9 mouse cellular contexts compared by ENCODE assay signal in the genomic region with DNA sequence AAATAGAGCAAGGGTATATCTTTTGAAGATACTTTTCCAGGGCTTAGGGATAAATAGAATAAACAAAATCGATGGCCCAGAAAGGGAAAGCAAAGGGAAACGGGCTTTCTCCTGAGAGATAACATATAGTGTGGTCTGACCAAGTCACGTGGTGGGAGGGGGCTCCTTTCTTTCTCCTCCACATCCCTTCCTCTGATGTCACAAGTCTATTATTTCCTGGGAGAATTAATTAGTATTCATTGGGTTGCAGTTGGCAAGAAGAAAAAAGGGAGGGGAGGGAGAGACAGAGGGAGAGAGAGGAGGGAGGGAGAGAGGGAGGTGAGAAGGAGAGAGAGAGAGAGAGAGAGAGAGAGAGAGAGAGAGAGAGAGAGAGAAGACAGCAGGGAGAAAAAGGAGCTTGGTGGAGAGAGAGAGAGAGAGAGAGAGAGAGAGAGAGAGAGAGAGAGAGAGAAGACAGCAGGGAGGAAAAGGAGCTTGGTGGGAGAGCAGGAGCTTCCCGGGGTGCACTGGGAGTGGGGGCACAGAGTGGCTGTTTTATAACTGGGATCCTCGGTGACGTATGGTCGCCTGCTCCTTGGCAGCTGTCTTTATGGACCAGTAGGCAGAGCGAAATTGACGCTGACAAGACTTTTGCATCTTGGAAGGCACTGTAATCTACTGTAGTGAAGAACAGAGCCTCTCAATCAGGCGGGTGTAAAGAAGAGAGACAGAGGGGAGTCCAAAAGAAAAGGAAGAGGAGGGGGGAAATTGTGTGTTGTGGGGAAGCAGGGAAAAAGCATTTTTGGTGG.
DNase-seq lines count a peak whose midpoint lies in the region; ATAC-seq and TF ChIP-seq lines count a peak whose summit lies in the region.
"Had no signal": no experiment of that assay in that cellular context is flagged by ENCODE, and none has a peak within 500 bp of the region (broad histone marks: within the 10 kb centered on the region; RNA-seq: fewer than 3 reads in every experiment).

No protein-coding gene starts in this region.

- TF ChIP-seq CTCF in kidney, adult 2 months (conservative IDR thresholded peaks at IDR 0.05; ENCODE audit: insufficient read depth, insufficient read length, low read depth, low read length) = no peak

- peak; percentile 1 for DNase-seq in kidney, postnatal 14 days
- DNase-seq in kidney, adult 2 months = no peak
- peak; percentile 52 to 58 for DNase-seq in cerebellum, postnatal 36 days
- peak; percentile 55 for DNase-seq in hindbrain, embryonic 10.5 days (ENCODE audit: low spot score)
- DNase-seq in right cerebral cortex, postnatal 25 days = peak; percentile 51
- DNase-seq in adrenal gland, adult (ENCODE audit: inconsistent age in 2 of 2, low spot score in 1 of 2) = no peak
- DNase-seq in adrenal gland, postnatal 14 days = no peak

- H3K4me1 ChIP-seq in kidney, adult 2 months (ENCODE audit: control insufficient read depth, insufficient read depth, low read length) = no peaks in the 10 kb centered on the region
- 0 out of 2 replicates have a peak, but pooled peaks cover 3% of the 10 kb centered on the region for H3K4me1 ChIP-seq in hindbrain, embryonic 10.5 days (replicated peaks)
- H3K4me1 ChIP-seq in limb, embryonic 13.5 days = no peaks in the 10 kb centered on the region

- H3K9ac ChIP-seq in limb, embryonic 13.5 days = no peak overlapping the region

- ATAC-seq in limb, embryonic 13.5 days (ENCODE audit: low FRiP score, low read depth) = no peak

- H3K27ac ChIP-seq in kidney, adult 2 months (ENCODE audit: insufficient read depth, low read depth, low read length) = no peak overlapping the region
- H3K27ac ChIP-seq in hindbrain, embryonic 10.5 days = peak overlapping the region; percentile 86
- no peak overlapping the region for H3K27ac ChIP-seq in limb, embryonic 13.5 days

- no peak overlapping the region for H3K4me3 ChIP-seq in kidney, adult 2 months (ENCODE audit: insufficient read depth, low read depth, low read length)
- H3K4me3 ChIP-seq in hindbrain, embryonic 10.5 days = peak overlapping the region; percentile 50
- H3K4me3 ChIP-seq in limb, embryonic 13.5 days = peak overlapping the region; percentile 10; the same call in 1 of the 2 replicates

- 15% methylated on average over 9 of the region's 10 CpGs for WGBS in kidney, adult 2 months
- 28% methylated on average over 10 of the region's 10 CpGs for WGBS in hindbrain, embryonic 10.5 days
- WGBS in limb, embryonic 13.5 days = 31% methylated on average over 10 of the region's 10 CpGs

- TF ChIP-seq POLR2A in kidney, adult 2 months (IDR thresholded peaks at IDR 0.05; ENCODE audit: low read depth, low read length) = no peak

- H3K9me3 ChIP-seq in hindbrain, embryonic 10.5 days = no peaks in the 10 kb centered on the region
- no peaks in the 10 kb centered on the region for H3K9me3 ChIP-seq in limb, embryonic 13.5 days
- H3K9me3 ChIP-seq: G1E had no signal

- peak overlapping the region; percentile 46 for H3K4me2 ChIP-seq in limb, embryonic 13.5 days (replicated peaks)

- H3K36me3 ChIP-seq in kidney, adult 2 months (ENCODE audit: control insufficient read depth, insufficient read depth, low read length) = no peaks in the 10 kb centered on the region
- H3K36me3 ChIP-seq in hindbrain, embryonic 10.5 days = no peaks in the 10 kb centered on the region
- no peaks in the 10 kb centered on the region for H3K36me3 ChIP-seq in limb, embryonic 13.5 days
- H3K36me3 ChIP-seq: G1E had no signal

- H3K27me3 ChIP-seq in kidney, adult 2 months (replicated peaks; ENCODE audit: control insufficient read depth, insufficient read depth, low read length) = no peaks in the 10 kb centered on the region
- H3K27me3 ChIP-seq in hindbrain, embryonic 10.5 days (ENCODE audit: insufficient read depth, poor library complexity, severe bottlenecking) = peaks cover 42% of the 10 kb centered on the region
- peaks cover 15% of the 10 kb centered on the region; the same call in 1 of the 2 replicates for H3K27me3 ChIP-seq in limb, embryonic 13.5 days

Comparison
In these comparisons a context has a peak if more than half of its experiments do, and no peak if none do; other contexts are left out.
1. DNase-seq: peak in kidney, postnatal 14 days (single experiment), cerebellum, postnatal 36 days (2 of 2), hindbrain, embryonic 10.5 days (single experiment) and right cerebral cortex, postnatal 25 days (single experiment); none in kidney, adult 2 months (single experiment), adrenal gland, adult (0 of 2) and adrenal gland, postnatal 14 days (single experiment).